Mouse (Mus musculus) CH12F3 (cell line): Measurements from ENCODE around the gene Arl4c.

ENCODE experiments used
- in situ Hi-C: fragments of 300-500 bp; cut with MboI; formaldehyde crosslinking; loops from 2 replicates; pipeline ENCODE4 v1.14.3; 2020; ENCODE audit warnings: low sequenced_read_pairs

The Arl4c gene

DNA sequence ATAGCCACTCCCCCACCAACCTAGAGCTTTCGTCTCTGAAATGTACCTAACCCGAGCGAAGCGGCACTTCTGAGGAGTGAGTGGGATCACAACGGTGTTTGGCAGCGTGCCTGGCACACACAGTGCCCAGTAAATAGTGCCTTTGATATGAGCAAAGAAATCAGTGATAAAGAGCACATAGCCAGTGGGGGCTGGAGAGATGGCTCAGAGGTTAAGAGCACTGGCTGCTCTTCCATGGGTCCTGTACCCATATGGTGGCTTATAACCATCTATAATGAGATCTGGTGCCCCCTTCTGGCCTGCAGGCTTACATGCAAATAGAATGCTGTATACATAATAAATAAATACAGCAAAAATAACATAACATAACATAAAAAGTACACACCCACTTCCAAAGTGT, 3.0 kb upstream of the Arl4c start:
- in situ Hi-C loops = loop anchor here (25.0 kb wide), 1 partner anchor 143 kb away; no protein-coding TSS in a partner anchor

DNA sequence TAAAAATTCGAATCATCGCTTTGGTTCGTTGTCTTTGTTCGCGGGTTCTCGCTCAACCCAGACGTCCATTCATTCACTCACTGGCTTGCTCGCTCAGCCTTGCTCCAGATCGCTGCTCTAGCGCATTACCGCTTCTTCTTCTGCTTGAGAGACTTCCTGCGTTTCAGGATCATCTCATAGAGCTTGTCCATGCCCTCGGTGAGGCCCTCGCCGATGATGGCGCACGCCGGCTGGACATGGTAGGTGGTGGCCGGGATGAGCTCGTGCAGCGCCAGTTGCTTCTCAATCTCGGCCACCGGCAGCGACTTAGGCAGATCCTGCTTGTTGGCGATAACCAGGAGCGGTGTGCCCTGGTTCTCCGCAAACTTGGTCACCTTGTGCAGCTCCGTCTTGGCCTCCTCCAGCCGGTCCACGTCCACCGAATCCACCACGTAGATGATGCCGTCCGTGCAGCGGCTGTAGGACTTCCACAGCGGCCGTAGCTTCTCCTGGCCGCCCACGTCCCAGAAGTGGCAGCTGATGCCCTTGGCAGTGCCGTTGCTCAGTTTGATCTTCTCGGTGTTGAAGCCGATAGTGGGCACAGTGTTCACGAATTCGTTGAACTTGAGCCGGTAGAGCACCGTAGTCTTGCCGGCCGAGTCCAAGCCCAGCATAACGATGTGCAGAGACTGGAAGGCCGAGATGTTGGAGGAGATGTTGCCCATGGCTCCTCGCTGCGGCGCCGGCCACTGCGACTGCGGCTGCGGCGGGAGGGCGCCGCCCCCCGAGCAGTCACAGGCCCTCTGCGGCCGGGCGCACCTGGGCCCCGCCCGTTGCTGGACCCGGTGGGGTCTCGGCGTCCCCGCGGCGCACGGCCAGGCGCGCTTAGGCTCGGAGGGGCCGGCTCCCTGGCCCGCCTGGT, 810 bp downstream of the Arl4c start:
- in situ Hi-C loops = loop anchor here (25.0 kb wide), 1 partner anchor 139 kb away; no protein-coding TSS in a partner anchor

DNA sequence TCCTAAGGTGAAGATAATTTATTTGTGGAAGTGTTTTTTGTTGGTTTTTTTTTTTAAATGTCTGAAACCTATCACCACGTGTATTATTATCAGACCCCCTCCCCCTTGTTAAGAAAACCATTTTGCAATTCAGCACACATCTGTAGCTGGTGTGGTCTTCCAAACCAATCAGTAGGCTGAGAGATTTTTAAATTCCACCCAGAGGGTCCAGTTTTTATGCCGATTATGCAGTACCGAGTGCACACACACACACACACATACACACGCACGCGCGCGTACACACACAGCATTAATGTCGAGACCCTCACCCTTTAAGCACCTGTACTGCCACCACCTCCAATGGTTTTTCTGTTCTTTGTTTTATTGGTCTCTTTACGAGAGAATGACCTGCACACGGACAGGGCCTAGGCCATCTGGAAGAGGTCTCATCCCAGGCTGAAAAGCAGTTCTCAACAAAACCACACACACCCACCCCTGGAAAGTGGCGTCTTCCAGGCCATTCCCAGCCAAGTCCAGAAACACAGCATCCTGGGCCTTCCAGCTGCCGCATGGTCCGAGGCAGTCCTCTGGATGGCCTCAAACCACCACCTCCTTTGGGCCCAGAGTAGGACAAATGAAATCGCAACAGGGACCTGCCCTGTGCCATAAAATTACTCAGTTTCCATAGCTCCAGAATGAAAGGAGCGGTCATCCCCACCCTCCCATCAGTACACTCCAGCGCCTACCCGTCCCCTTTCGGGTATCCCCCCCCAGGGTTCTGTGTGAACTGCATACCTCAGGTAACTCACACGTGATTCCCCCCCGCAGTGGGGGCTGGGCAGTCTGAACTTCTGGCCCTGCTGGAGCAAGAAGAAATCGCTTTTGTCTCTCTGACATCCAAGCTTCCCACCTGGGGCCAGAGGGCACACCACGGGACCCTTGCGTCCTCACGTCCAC, 1.9 kb downstream of the Arl4c start:
- in situ Hi-C loops = loop anchor here (25.0 kb wide), 1 partner anchor 138 kb away; no protein-coding TSS in a partner anchor

DNA sequence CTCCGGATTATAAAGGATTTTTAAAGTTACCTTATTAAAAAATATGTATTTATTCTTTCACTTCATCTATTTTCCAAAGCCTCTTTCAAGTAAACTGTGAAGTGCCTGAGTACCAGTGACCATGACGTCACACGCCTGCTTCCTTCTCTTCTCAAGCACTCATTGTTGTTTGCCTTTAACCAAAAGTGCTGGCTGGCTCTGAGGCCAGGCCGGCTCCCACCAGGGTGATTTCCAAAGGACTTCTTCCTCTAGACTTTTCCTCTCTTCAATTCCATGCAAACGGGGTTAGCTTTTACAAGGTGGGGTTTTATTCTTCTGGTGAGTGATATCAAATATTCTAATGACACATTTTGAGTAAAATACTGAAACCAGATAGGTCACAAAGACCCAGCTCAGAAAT, 2.6 kb downstream of the Arl4c start:
- in situ Hi-C loops = no loop called here

DNA sequence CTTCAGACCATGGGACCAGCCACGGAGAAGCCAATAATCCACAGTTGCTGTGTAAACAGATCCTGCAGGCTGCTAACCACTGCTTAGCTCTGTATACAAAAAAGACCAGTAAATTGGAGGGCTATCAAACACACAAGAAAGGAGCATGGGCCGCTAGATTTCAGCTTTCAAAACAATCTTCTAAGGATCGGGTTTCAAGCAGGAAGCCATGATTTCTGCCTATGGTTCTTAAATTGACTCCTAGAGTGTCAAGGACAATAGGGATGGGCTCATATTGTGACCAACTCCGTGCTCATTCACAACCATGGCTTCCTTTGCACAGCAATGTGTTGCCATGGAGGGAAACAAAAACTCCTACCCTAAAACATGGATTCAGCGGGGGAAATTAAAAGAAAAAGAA, 3.1 kb downstream of the Arl4c start:
- in situ Hi-C loops = no loop called here

DNA sequence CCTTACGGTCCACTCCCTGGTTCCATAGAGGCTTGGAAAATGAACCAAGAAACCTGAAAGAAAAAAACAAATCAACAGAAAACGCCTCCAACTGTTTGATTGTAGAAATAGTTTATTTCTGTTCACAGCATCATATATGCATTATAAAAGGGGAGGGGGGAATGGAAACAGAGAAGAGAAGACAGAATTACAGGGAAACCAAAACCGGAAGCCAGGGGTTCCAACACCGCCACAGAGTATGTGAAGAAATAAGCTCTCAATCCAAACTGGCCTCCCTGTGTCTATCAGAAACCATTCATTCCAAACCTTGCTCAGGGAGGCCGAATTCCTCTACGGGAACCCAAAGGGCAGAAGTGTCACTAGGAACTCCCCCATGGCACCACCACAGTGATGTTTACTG, 3.9 kb downstream of the Arl4c start:
- in situ Hi-C loops = no loop called here

DNA sequence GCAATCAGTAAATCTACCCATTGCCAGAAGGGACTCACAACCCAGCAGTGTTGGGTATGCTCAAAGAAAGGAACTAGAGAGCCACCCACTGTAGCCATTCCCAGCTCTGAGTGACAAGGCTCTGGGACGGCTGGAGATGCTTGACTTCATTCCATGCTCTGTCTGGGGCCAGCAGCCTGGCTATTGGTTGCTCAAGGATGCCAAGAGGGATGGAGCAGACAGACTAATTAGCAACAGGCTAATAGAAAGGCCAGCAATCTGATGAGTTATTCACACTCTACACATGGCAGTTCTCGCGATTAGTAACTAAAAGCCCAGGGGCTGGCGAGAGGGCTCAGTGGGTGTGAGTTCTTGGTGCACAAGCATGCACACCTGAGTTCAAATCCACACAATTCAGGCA, 5.6 kb downstream of the Arl4c start:
- in situ Hi-C loops = no loop called here

DNA sequence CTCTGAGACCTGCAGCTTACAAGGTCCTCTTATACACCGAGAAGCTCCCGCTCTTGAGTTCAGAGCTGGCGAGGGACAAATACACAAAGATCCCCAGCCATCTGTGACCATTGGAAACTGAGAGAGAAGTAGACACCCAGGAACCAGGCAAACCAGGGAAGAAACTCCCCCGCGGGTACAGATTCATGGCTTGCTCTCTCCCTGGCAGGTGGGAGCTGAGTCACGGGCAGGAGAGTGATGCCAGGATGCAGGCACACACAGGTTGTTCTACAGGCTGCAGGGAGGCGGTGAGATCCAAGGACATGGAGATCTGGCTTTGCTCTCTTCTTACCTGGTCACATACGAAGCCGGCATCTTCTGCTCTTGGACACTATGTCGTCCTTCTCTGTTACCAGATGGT, 7.7 kb downstream of the Arl4c start:
- in situ Hi-C loops = no loop called here

DNA sequence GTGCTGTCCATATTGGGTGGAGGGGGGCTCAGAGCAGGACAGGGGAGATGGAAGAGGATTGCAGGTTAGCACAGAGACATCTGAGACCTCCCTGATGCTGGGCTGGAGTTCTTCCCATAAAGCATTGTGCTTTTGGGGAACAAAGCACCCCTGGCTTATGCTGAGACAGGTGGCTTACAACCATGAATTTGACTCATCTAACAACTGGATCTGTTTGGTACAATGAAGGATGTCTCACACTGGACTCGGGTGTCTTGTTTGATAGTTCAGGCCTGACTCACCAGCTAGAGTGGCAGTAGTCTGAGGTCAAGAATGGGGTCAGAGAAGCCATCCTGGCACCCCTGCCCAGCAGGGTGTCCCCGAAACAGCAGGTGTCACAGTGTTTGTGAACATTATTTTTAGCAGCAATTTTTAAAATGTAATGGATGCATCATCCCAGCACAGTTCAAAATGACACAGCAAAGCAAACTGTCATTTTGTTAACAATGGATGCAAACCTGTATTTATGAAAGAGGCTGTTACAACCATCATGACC, 9.7 kb downstream of the Arl4c start:
- in situ Hi-C loops = no loop called here

DNA sequence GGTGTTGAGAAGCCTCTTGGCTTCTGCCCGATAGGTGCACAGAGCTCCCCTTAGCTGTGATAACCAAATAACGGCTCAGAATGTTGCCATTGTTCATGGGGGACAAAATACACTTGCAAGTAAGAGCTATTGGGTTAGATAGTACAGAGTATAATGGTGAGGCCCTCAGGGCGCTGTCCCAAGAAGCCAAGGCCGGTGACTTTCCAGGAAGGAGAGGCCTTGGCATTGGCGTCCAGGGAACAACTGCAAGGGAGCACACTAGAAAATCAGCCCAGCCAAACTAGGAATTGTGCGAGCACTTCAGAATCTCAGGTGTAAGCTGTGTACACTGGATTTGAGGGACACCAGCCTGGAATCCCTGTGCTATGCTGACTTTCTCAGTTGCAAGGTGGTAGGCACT, 11.4 kb downstream of the Arl4c start:
- in situ Hi-C loops = no loop called here

DNA sequence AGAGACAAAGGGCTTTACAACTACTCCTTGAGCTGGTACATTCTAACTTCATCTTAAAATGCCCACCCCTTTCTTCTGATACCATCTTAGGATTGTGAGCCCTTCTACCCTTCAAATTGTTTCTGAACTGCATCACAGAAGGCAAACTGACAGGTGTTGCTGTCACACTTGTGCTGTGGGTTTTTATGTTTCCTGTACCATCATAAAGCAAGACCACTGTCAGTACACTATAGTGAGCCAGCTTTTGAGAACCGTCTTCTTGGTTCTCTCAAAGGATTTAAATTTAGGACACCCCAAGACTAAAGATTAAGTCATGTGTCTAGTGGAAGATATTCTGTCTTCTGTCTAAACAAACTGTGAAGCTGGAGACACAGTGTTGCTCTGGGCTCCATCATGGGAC, 17.3 kb downstream of the Arl4c start:
- in situ Hi-C loops = no loop called here

DNA sequence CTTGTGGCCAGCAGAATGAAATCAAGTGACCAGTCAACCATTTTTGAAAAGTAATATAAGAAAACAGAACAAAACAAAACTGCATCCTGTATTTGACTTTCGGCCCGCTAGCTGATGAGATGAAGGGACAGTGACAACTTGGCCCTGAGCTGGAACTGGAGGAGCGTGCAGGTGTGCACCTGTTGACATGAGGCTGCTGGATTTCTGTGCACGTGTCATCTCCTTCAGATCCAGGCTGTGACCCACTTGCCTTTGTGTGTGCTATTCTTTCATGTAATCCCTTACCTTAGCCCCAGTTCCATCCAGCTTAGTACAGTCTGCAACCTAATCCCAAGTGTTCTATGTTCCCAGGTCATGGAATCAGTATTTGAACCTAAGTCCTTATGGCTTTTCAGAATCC, 20.4 kb downstream of the Arl4c start:
- in situ Hi-C loops = no loop called here

DNA sequence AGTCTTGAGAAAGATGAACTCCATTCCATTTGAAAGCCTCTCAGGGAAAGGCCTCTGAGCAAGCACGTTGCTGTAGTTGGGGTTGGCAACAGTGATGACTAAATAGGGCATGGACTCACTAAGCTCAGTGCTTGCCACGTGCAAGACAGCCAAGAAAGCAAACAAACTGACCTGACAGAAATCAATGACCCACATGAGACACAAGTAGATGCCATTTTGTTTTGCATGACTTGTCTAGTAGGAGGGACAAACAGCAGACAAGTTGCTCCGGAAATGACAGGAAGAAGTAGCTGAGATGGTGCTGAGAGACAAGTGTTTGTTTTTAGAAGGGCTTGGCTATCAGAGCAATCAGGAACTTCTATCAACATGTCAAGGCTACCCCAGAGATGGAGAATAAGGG, 21.2 kb downstream of the Arl4c start:
- in situ Hi-C loops = no loop called here

DNA sequence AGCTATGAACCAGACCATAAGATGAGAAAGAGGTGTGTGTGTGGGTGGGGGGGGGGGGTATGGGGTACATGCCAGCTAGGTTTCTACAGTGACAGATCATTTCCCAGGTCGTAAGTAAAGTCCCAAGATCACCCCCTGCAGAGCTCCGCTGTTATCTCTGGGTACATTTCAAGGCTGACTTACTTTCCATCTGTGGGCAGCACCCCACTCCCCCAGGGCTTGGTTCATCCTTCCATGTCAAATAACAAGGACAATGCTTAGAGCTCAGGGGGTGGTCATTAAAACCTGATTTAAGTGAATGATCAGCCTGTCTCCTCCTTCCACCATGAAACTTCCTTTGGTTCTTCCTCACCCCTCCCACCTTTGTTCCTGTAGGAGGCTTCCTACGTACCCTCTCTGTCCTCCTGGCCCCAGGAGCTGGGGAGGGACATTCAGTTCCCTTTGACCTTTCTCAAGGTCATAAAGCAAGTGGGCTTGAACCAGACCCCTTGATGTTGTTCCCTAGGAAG, 23.7 kb downstream of the Arl4c start:
- in situ Hi-C loops = no loop called here

DNA sequence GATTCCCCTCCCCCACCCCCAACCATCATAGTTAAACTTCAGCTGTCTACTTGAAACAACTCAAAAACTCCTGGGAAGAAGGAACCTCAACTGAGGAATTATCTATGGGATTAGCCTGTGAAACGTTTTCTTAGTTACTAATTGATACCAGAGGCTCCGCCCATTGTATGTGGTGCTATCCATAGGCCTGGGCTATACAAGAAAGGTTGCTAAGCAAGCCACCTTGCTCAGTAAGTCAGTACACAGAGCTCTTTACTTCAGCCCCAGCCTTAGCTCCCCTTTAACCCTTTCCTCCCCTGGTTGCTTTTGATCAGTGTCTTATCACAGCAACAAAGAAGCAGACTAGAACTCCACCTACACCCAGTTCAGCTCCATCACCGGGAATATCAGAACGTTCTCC, 31.2 kb downstream of the Arl4c start:
- in situ Hi-C loops = no loop called here

DNA sequence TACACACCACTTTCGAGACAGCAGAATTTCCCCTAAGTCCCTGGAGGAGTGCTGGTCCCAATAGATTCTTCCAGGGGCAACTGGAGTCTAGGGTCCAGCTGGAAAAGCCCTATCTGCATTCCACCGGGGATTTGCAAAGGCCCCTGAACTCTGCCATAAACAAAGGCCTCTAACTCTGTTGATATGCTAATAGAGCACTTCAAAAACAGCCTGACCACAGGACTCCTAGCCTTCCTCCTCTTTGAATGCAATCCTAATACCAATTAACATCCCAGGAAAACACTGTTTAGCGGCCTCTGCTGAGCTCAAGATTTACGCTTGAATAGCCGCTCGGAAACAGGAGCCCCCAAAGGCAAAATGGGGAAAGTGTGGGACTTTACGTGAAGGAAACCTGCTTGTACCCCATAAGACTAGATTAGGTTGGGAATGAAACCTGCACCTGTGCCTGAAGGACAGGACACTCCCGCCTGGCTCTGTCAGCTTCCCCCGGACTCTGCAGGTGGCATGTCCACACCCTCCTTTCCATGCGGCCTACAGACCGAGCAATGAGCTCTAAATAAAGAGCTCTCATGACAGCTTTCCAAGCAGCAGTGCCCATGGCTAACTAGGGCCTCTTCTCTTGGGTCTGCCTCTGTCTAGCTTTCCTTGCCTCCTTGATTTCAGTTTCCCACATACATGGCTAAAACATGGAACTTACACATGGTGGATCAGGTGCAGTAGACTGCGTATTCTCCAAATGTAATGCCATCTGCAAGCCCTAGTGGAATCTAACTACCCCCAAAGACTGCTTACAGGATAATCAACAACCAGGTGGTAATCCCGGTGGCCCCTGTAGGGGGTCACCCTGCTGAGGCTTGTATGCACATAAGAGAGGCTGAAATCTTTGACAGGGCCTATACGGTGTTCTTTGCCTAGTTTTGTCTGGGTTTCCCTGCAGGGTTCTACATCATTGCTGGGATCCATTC, 32.9 kb downstream of the Arl4c start:
- in situ Hi-C loops = no loop called here

DNA sequence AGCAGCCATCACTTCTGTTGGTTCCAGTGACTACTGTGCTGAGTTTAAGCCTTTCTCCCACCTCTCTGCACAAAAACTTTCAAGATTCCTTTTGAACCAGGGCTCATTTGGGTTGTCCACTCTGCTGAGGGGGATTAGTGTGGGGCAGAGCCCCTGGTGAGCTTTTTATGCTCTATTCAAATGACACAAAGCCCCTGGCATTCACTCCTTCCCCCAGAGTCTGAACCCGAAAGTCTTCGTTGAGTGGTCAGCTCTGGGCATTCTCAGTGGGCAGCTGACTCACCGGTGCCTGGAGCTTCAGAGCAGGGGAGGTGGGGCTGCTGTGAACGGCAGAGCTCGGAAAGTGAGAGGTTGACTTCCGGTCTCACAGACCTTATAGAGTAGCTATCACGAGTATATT, 33.7 kb downstream of the Arl4c start:
- in situ Hi-C loops = no loop called here

DNA sequence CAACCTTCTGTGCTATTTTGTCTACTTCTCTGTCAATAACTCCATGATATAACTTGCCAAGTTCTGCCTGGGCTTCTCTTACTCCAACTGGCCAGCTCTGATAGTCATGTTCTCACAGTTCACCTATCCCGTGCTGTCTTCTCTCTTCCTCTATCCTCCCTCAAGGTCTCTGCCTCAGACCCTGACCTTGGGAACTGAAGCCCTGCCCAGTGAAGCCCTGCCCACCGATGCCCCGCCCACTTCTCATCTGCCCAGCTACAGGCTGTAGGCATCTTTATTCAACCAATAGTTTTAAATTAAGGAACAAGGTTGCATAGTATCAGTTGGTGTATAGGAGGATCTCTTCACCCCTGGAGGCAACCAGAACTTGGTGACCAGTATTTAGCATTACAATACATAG, 37.4 kb downstream of the Arl4c start:
- in situ Hi-C loops = no loop called here

DNA sequence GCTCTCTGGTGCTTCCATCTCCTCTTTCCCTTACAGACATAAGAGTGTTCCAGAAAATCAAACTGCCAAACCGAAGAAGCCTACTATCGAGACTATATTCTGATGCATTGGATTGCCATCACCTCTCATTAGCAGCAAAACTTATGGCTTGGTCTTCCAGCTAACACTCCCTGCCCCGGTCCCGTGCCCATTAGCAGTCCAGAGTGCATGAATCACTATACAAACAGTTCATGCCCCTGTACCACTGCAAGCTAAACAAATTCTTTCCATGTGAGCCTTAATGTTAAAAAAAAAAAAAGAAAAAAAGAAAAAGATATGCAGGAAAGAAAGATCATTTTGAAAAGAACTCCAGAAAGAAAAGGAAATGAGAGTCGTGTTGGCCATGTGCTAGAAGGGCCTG, 39.3 kb downstream of the Arl4c start:
- in situ Hi-C loops = no loop called here

DNA sequence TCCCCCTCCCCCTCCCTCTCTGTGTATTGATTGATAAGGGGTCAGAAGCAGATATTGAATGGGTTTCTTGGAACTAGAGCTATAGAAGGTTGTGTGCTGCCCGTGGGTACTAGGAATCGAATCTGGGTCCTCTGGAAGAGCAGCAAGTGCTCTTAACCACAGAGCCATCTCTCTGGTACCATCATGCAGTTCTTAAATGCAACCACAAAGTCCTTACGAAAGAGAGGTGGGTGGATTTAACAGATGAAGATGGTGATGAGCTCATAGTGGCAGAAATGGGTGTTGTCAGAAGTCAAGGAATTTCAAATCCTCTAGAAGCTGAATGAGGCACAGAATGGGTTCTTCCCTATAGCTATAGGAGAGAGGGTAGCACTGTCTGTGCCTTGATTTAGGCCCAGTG, 40.8 kb downstream of the Arl4c start:
- in situ Hi-C loops = no loop called here
